Mouse (Mus musculus) neural tube, embryonic 10.5 days (tissue): ENCODE data around the gene Lrriq1.

Experiments
- DNase-seq: peaks from one replicate; pipeline ENCODE4 v3.0.0-alpha.2; 2017; ENCODE audit warnings: low spot score; ENCODE audit errors: extremely low spot score

The Lrriq1 gene

DNA sequence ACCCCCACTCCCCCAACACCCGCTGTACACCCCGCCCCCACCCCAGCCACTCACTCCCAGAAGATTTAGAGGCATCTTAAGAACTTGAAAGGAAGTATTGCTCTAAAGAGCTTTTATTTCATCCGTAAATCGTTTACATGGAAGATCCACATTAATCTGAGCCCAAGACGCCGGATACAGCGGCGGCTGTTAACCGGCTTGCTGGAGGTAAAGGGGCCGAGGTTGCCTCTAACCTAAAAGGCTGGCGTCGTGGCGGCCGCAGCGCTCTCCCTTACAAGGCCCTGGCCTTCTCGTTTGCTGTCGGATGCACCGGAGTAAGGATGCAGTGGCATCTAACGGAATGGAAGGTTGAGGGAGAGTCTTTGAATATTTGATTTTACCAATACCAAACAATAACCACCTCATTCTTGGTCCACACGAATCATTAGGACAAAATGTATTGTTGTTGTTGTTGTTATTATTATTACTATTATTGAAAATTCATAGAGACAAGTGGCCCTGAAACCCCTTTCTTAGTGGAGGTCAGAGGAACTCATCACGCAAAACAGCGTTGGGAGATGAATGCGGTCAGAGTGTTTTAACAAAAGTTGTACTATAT is 206.9 kb downstream of the Lrriq1 start:
- DNase-seq = peak; percentile 48

DNA sequence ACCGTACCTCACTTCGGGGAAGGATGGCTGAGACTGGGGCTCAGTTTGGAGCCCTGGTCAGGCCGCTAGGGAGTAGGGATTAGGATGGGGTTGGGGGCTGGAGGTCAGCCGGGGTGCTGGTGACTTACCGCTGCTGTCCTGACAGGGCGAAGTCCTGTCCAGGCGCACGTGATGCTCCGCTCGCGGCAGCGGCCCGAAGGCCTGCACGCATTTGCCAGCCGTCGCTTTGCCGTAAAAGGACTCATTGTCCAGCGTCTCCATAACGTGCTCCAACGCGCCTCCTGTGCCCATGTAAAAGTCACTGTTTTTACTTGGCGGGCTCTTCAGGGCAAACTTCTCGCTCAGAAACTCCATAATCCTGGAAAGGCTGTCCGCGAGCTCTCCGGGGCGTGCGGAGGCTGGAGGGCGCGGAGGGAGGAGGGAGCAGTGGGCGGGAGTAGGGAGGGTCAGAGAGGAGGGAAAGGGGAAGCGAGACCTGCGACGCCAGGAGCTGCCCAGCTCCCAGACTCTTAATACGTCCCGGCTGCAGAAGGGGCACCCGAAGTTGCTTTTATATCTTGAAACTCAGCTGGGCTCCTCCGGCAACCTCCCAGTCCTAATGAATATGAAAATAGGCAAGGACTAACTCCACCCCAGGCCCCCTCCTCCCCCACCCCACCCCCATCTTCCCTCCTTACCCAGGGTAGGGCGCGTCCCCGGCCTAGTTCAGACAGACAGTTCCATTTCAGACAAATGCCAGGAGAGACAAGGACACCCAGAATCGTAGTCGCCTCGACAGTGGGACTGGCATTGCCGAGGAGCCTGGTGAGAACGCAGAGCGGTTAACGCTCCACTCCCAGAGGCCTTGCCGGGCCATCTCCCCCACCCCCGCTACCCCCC is 207.6 kb downstream of the Lrriq1 start:
- DNase-seq = peak; percentile 79

DNA sequence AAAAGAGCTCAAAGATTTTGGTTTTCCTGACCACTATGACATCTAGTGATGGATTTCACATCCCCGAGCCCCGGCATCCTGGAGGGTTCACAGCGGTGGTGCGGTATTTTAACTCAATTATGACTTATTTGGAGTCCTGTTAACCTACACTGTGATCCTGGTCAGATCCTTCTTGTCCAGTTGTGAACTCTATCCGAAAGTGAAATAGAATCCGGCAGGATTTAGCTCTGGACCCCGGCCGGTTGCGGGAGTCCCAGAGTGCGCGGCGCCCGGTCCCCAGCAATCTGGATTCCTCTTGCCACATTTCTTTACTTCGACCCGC is 208.2 kb downstream of the Lrriq1 start:
- DNase-seq = no peak

DNA sequence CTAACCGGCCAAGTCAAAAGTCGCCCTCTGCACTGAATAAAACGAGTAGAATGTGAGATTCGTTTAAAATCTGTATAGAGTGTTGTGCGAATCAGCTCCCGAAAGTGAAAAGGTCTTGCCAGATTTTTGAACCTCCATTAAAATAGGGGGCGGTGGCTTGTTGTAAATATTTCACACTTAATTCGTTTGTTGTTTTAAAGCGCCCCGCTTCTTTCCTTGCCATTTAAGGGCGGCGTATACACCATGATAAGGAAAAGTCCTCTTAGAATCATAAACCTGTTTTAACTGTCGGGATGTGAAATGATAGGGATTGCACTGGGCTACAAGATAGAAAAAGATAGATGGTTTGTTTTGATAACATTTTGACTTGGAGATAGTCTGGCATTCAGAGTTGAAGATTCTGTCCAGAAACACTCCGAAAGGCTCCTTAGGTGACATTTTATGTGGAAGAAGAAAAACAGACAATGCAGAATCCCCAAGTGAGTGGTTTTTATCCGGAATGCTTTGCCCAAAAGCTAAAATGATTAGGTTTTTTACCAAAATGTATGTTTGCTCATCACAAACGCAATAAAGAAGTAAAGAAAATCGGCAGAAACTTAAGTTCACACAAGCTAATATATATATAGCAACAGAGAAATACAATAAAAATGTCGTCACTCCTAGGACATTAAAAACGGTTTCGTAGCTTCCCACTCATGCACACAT is 208.7 kb downstream of the Lrriq1 start:
- DNase-seq = peak; percentile 35

DNA sequence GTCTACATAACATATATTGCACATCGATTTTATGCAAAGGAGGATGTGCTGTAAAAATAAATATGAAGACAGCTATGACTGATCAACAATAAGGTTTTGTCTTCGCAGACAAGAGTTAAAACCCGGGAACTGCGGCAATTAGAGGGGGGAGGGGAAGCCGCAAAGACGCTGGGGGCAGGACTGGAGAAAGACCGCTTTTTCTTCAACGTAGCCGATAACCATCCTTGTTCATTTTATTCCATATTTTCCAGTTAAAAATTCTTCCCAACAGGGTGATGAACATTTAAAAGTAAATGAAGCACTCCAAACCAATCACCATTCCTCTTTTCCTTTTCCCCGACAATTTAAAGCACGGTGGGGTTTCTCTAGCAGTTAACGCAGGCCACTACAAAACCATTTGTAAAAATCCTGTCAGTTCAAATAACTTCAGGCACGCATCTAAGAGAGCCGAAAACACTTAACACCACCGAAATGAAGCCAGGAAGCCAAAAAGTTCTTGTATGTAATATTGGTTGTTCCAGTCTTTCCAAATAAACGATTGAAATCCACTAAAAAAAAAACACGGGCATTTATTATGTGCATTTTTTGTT is 209.4 kb downstream of the Lrriq1 start:
- DNase-seq = peak; percentile 41

DNA sequence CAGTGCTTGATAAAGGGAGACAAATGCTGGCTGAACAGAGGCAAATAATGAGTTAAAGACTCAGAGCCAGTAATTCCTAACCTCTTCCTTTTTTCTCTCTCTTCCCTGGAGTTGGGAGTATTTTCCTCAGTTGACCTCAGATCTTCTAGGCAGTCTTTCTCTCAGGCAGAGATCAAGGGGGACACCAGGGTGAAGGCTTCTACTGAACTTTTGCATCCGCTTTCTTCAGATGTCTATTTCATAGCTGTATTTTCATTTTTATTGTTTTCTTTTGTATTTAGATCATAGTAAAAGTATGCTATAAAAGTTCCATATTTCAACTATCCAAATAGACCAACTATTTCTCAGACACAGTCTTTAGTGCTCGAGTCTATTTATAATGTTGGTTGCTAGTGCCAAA is 233.6 kb downstream of the Lrriq1 start:
- no peak for DNase-seq

DNA sequence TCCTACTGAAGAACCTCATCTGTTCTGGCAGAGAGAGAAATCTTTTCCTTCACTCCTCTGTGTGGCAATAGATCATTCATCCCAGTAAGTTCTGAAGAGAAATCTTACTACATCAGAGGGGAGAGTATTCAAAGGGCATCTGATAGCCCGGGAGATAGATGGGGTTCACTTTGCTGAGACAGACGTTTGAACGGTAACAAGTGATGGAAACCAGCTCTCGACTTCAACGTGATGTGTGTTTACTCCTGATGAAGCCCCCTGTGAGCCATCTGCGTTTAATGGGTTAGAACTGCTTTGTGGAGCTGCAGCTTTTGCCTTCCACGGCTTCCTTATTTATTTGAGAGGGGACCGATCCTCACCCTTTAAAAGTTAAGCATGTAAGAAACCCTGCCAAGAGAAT is 235.2 kb downstream of the Lrriq1 start:
- no peak for DNase-seq

DNA sequence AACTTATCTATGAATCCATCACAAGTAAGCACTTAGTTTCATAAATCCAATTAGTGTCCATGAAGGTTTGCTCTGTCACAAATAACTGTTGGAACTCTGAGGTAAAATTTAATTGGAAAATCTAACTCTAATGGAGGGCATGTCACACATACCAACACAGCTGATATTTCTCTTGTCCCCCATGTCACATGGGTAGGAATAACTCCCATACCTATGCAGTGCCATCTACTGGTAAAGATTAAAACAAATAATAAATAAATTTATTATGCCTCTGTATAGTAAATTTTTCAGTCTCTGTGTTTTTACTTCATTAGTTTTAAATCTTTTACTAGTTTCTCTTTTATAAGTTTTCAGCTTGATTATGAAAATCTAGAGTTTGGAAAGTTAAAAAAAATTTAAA is 236.5 kb downstream of the Lrriq1 start:
- DNase-seq = no peak
